Comparison of ENCODE assay signal across 8 mouse cellular contexts in the genomic region with DNA sequence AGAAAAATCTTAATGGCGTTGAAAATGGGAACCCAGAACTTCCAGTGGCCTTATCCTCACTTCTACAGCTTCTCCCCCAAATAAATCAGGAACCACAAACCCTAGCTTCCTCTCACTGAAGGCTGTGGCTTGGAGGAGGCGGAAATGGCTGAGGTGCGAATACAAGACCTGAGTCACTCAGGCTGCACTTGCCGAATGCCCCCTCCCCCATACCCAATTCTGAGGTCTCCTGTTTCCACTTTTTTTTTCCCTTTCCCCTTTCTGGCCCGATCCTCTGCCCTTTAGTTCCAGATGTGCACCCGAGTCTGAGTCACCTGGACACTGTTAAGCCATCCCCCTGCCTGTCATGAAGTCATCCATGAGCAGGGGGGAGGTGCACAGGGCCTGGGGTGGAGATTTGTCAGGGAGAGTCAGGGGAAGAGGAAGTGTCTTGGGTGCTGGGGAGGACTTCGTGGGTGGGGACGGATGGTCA. TPM values are rescaled to one million over a fixed set of nuclear protein-coding genes. Genes with fewer than 3 reads are reported as not detected.
DNase-seq lines count a peak whose midpoint lies in the region; ATAC-seq and TF ChIP-seq lines count a peak whose summit lies in the region.

A gene (plus strand): TSS at position 437 of the 472 bp plus-strand sequence.

- peaks cover 24% of the 10 kb centered on the region for H3K4me1 ChIP-seq in forebrain, embryonic 12.5 days
- H3K4me1 ChIP-seq in limb, embryonic 15.5 days: peaks cover 25% of the 10 kb centered on the region

- no peak for TF ChIP-seq POLR2A in myocyte (IDR thresholded peaks at IDR 0.05; ENCODE audit: insufficient read length, low read depth)

- peaks cover 46% of the 10 kb centered on the region for H3K27me3 ChIP-seq in forebrain, embryonic 12.5 days
- H3K27me3 ChIP-seq in limb, embryonic 15.5 days: peaks cover 8% of the 10 kb centered on the region; the same call in 1 of the 2 replicates
- H3K27me3 ChIP-seq in myocyte (ENCODE audit: control insufficient read depth, insufficient read depth, insufficient read length): no peaks in the 10 kb centered on the region

- 76% methylated on average over 8 of the region's 8 CpGs for WGBS in forebrain, embryonic 12.5 days
- 72% methylated on average over 8 of the region's 8 CpGs for WGBS in limb, embryonic 15.5 days

- H3K9ac ChIP-seq in forebrain, embryonic 12.5 days: peak within 1 kb of the TSS; percentile 59; the same call in 1 of the 2 replicates
- no peak within 1 kb of the TSS for H3K9ac ChIP-seq in limb, embryonic 15.5 days

- no peak for TF ChIP-seq CTCF in left cerebral cortex, adult 2 months (IDR thresholded peaks at IDR 0.05)

- H3K36me3 ChIP-seq in forebrain, embryonic 12.5 days (replicated peaks): peaks cover 7% of the 10 kb centered on the region; the same call in 1 of the 2 replicates
- H3K36me3 ChIP-seq in limb, embryonic 15.5 days: 0 out of 2 replicates have a peak, but pooled peaks cover 4% of the 10 kb centered on the region
- H3K36me3 ChIP-seq in myocyte (ENCODE audit: control insufficient read depth, insufficient read depth): no peaks in the 10 kb centered on the region

- intact Hi-C loops in left cerebral cortex, adult 2 months (cut with DNase I): no loop called here

- no peaks in the 10 kb centered on the region for H3K9me3 ChIP-seq in forebrain, embryonic 12.5 days
- no peaks in the 10 kb centered on the region for H3K9me3 ChIP-seq in limb, embryonic 15.5 days

- no peaks in the 10 kb centered on the region for H3K79me2 ChIP-seq in myocyte (ENCODE audit: control insufficient read depth, insufficient read depth)

- H3K4me3 ChIP-seq in left cerebral cortex, adult 2 months: peak within 1 kb of the TSS; percentile 68
- H3K4me3 ChIP-seq in forebrain, embryonic 12.5 days (replicated peaks): peak within 1 kb of the TSS; percentile 61
- H3K4me3 ChIP-seq in limb, embryonic 15.5 days: peak within 1 kb of the TSS; percentile 61
- H3K4me3 ChIP-seq in myocyte: peak within 1 kb of the TSS; percentile 16

- no peak for DNase-seq in left cerebral cortex, adult 2 months (ENCODE audit: extremely low spot score in 1 of 2, low spot score in 2 of 2)
- no peak for DNase-seq in left cerebral cortex, adult 9 months (ENCODE audit: low spot score in 2 of 2)
- DNase-seq in Muller cell, postnatal 12 days (ENCODE audit: inconsistent ontology term): no peak
- no peak for DNase-seq in gastrocnemius, adult 8-10 months (ENCODE audit: low spot score in 2 of 2)
- no peak for DNase-seq in adrenal gland, adult 18-20 months (ENCODE audit: low spot score in 2 of 2)

- H3ac ChIP-seq in myocyte (ENCODE audit: control insufficient read depth, insufficient read length): no peak within 1 kb of the TSS

- peak within 1 kb of the TSS; percentile 65 for H3K4me2 ChIP-seq in forebrain, embryonic 12.5 days
- H3K4me2 ChIP-seq in limb, embryonic 15.5 days: peak within 1 kb of the TSS; percentile 88
- H3K4me2 ChIP-seq in myocyte (ENCODE audit: low read depth): peak within 1 kb of the TSS; percentile 60

- no peak for ATAC-seq in forebrain, embryonic 12.5 days (ENCODE audit: low FRiP score)
- ATAC-seq in limb, embryonic 15.5 days (ENCODE audit: insufficient number of reproducible peaks, low FRiP score, low TSS enrichment, low read depth): no peak

- peak within 1 kb of the TSS; percentile 94 for H3K27ac ChIP-seq in left cerebral cortex, adult 2 months
- 0 out of 2 replicates have a peak within 1 kb of the TSS, but pooled peaks have one; percentile 83 for H3K27ac ChIP-seq in forebrain, embryonic 12.5 days
- 0 out of 2 replicates have a peak within 1 kb of the TSS, but pooled peaks have one; percentile 91 for H3K27ac ChIP-seq in limb, embryonic 15.5 days

TF ChIP-seq in myocyte, 11 proteins besides CTCF, POLR2A, EP300 and RAD21:
- TF ChIP-seq TCF3 (IDR thresholded peaks at IDR 0.05; ENCODE audit: insufficient read length, low read depth): no peak
- no peak for TF ChIP-seq E2F4 (IDR thresholded peaks at IDR 0.05; ENCODE audit: insufficient read depth)

RNA-seq across cellular contexts. Expression of the gene that starts here (rescaled TPM):
- total RNA-seq in left cerebral cortex, adult 2 months (2021): 1 to 10 TPM in 1 of 2 experiments, under 1 TPM in 1; 0.45 to 1.2 TPM
- 0.31 and 0.52 TPM in 2 replicates for polyA plus RNA-seq in forebrain, embryonic 12.5 days (2016; fragmentation: Nextera tagmentation; extraction: Ambion mirVana)
- polyA plus RNA-seq in limb, embryonic 15.5 days (2015; fragmentation: Nextera tagmentation; extraction: Ambion mirVana): 0.79 and 1.9 TPM in 2 replicates
- 4.7 TPM for polyA plus RNA-seq in myocyte (2012; fragmentation: generic; extraction: Trizol)
- under 1 TPM; 0.15 to 0.94 (median 0.29) TPM for total RNA-seq in gastrocnemius, adult 8-10 months (2022)
- 1 to 10 TPM; 2.4 to 3.2 TPM for total RNA-seq in adrenal gland, adult 18-20 months (2021)

Comparison
In these comparisons a context has a peak if more than half of its experiments do, and no peak if none do; other contexts are left out.
1. H3K4me3 ChIP-seq: peak in every context shown above with its lines; median percentile 68 in left cerebral cortex, adult 2 months; 61 in forebrain, embryonic 12.5 days; 61 in limb, embryonic 15.5 days; 16 in myocyte.